Mouse (Mus musculus): ENCODE measurements around the gene Prpsap1. TPM values are rescaled to one million over a fixed set of nuclear protein-coding genes. Genes with fewer than 3 reads are reported as not detected.

Prpsap1 gene
- polyA plus RNA-seq, 1 experiment from 2014 or later = 150 TPM

DNA sequence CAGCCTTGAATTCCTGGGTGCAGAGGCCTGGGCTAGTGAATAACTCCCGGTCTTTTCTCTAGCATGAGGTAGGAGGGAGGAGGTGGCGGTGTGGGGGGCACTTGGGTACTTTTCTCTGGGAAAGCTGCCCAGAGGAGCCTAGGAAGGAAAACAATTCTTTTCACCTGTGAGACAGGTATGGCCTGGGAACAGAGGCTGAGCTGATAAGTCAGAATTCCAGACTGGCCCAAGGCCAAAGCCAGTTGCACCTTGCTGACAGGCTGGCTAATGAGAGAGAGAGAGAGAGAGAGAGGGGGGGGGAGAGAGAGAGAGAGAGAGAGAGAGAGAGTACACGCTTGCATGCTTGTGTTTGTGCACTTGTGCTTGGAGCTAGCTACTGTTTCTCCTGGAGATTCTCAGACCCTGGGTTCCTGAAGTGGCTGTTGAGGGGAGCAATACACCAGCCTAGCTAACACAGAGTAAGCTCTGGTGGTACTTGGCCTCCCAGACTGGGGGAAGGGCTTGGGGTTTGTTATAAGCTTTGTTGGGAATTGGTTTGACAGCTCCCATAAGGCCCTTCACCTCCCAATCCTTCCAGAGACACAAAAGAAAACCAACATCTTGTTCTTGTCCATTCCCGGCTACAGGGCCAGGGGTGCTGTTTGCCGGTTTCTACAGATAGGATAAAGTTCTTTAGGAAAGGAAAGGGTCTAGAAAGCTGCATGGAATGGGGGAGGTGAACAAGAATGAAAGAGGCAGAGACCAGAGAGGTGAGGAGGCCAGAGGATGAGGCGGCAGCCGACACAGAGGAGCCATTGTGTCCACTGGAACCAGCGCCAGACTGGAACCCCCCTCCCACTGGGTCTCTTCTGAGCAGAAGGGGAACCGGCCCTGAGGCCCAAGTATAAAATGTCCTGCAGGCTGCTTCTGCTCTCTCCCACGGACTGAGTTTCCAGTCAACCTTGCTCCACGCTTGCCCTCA lies 36.5 kb upstream of the Prpsap1 start, which contains the start of gene Sphk1:
Gene Sphk1 (plus strand): TSS at position 739 of the 961 bp plus-strand sequence.
- Histone ChIP-seq H3K4me3 (replicated peaks; ENCODE audit: low read depth, low read length) (peak within 1 kb of the TSS; percentile 53), H3K36me3 (ENCODE audit: insufficient read depth, low read length) (no peaks in the 10 kb centered on the region), H3K27me3 (ENCODE audit: insufficient read depth, low read length) (no peaks in the 10 kb centered on the region), H3K9me3 (replicated peaks; ENCODE audit: low read length) (no peaks in the 10 kb centered on the region), H3K4me1 (replicated peaks; ENCODE audit: insufficient read depth, low read length) (peaks cover 33% of the 10 kb centered on the region), H3K27ac (0 out of 2 replicates have a peak within 1 kb of the TSS, but pooled peaks have one; percentile 11), H3K9ac (ENCODE audit: low read depth, low read length) (peak within 1 kb of the TSS; percentile 58), H3K4me2 (ENCODE audit: low read length) (peak within 1 kb of the TSS; percentile 98)
- ATAC-seq (replicated peaks; ENCODE audit: low FRiP score, low read depth) = no peak
- 30% methylated on average over 11 of the region's 11 CpGs for WGBS
- no peak for DNase-seq (ENCODE audit: low spot score)
- no peak for TF ChIP-seq CTCF (IDR thresholded peaks at IDR 0.05; ENCODE audit: low read depth)

GRCm38 (mm10) chr11:116528636-116529320 lies 34.8 kb upstream of the Prpsap1 start:
- DNase-seq (ENCODE audit: low spot score) = no peak
- no peak for TF ChIP-seq CTCF (IDR thresholded peaks at IDR 0.05; ENCODE audit: low read depth)
- WGBS = 86% methylated on average over 8 of the region's 8 CpGs
- H3K4me1 ChIP-seq (replicated peaks; ENCODE audit: insufficient read depth, low read length) = peaks cover 33% of the 10 kb centered on the region
- no peaks in the 10 kb centered on the region for H3K36me3 ChIP-seq (ENCODE audit: insufficient read depth, low read length)
- no peak overlapping the region for H3K4me3 ChIP-seq (replicated peaks; ENCODE audit: low read depth, low read length)
- H3K9me3 ChIP-seq (replicated peaks; ENCODE audit: low read length) = no peaks in the 10 kb centered on the region
- H3K27me3 ChIP-seq (ENCODE audit: insufficient read depth, low read length) = no peaks in the 10 kb centered on the region
- no peak overlapping the region for H3K4me2 ChIP-seq (ENCODE audit: low read length)
- no peak overlapping the region for H3K27ac ChIP-seq
- no peak for ATAC-seq (replicated peaks; ENCODE audit: low FRiP score, low read depth)
- H3K9ac ChIP-seq (ENCODE audit: low read depth, low read length) = no peak overlapping the region

GRCm38 (mm10) chr11:116523699-116524189 lies 29.7 kb upstream of the Prpsap1 start:
- no peak for TF ChIP-seq CTCF (IDR thresholded peaks at IDR 0.05; ENCODE audit: low read depth)
- peak; percentile 57 for DNase-seq (ENCODE audit: low spot score)
- ATAC-seq (replicated peaks; ENCODE audit: low FRiP score, low read depth) = no peak

DNA sequence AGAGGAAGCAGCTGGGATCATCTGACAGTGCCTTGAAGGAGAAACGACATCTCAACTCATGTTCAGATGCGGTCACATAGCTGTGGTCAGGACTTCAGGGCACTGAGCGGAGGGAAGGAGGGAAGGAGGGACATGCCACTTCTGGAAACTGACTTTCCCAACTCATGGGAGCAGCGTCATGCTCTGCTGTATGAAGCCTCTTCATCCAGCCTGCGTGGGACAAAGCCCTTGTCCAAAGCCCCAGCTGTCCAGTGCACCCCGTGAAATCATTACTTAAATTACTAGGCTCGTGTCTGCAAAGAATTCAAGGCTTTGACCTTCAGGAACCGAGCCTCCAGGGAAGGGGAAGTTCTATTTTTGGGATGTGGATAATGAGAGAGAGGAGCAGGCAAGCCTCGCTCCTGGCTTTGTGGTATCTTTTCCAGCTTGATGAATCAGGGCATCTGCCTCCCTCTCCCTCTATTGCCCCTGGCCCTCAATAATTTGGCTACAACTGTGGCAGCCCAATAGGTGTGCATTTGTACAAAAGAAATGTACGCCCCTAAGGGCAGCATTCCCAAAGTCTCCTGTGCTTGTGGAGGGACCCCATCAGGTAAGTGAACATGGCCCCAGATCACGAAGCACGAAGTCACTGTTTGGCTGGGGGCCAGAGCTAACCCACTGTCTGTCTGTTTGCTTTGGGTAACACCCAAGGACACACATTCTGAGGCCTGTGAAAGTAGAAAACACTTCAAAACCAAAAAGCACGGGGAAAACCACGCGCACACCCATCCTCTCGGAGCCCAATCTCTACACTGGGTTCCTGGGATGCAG lies 29.1 kb upstream of the Prpsap1 start:
- Histone ChIP-seq H3K27me3 (ENCODE audit: insufficient read depth, low read length) (no peaks in the 10 kb centered on the region), H3K27ac (peak overlapping the region; percentile 60), H3K9me3 (replicated peaks; ENCODE audit: low read length) (no peaks in the 10 kb centered on the region), H3K4me3 (replicated peaks; ENCODE audit: low read depth, low read length) (no peak overlapping the region), H3K36me3 (ENCODE audit: insufficient read depth, low read length) (no peaks in the 10 kb centered on the region), H3K4me1 (replicated peaks; ENCODE audit: insufficient read depth, low read length) (peaks cover 10% of the 10 kb centered on the region; the same call in 1 of the 2 replicates), H3K4me2 (ENCODE audit: low read length) (no peak overlapping the region), H3K9ac (ENCODE audit: low read depth, low read length) (no peak overlapping the region)
- ATAC-seq (replicated peaks; ENCODE audit: low FRiP score, low read depth) (no peak), DNase-seq (ENCODE audit: low spot score) (peak; percentile 70)
- WGBS = 45% methylated on average over 16 of the region's 16 CpGs
- no peak for TF ChIP-seq CTCF (IDR thresholded peaks at IDR 0.05; ENCODE audit: low read depth)

More at GRCm38 (mm10) chr11:116523699-116524189, 29.7 kb upstream of the Prpsap1 start:
- Histone ChIP-seq H3K27me3 (ENCODE audit: insufficient read depth, low read length) (no peaks in the 10 kb centered on the region), H3K9me3 (replicated peaks; ENCODE audit: low read length) (no peaks in the 10 kb centered on the region), H3K27ac (peak overlapping the region; percentile 60), H3K4me1 (replicated peaks; ENCODE audit: insufficient read depth, low read length) (peaks cover 10% of the 10 kb centered on the region; the same call in 1 of the 2 replicates), H3K4me3 (replicated peaks; ENCODE audit: low read depth, low read length) (no peak overlapping the region), H3K36me3 (ENCODE audit: insufficient read depth, low read length) (no peaks in the 10 kb centered on the region), H3K9ac (ENCODE audit: low read depth, low read length) (no peak overlapping the region), H3K4me2 (ENCODE audit: low read length) (no peak overlapping the region)
- 39% methylated on average over 5 of the region's 5 CpGs for WGBS

DNA sequence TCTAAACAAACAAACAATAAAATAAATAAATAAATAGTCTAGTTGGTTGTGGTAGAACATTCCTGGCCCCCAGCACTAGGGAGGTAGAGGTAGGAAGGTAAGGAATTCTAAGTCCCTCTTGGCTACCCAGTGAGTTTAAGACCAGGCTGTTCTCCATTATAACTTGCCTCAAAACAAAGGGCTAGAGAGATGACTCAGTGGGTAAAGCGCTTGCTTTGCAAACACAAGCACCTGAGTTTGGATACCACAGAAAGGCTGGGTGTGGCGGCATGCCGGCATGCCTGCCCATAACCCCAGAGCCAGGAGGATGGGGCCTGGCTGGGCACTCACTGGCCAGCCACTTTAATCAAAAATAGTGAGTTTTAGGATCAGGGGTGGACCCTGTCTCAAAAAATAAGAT lies 28.0 kb upstream of the Prpsap1 start:
- Histone ChIP-seq H3K4me3 (replicated peaks; ENCODE audit: low read depth, low read length) (no peak overlapping the region), H3K9me3 (replicated peaks; ENCODE audit: low read length) (no peaks in the 10 kb centered on the region), H3K9ac (ENCODE audit: low read depth, low read length) (no peak overlapping the region), H3K27me3 (ENCODE audit: insufficient read depth, low read length) (no peaks in the 10 kb centered on the region), H3K27ac (no peak overlapping the region), H3K36me3 (ENCODE audit: insufficient read depth, low read length) (no peaks in the 10 kb centered on the region), H3K4me1 (replicated peaks; ENCODE audit: insufficient read depth, low read length) (peaks cover 10% of the 10 kb centered on the region; the same call in 1 of the 2 replicates), H3K4me2 (ENCODE audit: low read length) (no peak overlapping the region)
- DNase-seq (ENCODE audit: low spot score) (no peak), ATAC-seq (replicated peaks; ENCODE audit: low FRiP score, low read depth) (no peak)
- 89% methylated on average over 3 of the region's 3 CpGs for WGBS
- TF ChIP-seq CTCF (IDR thresholded peaks at IDR 0.05; ENCODE audit: low read depth) = no peak
